Mouse (Mus musculus) liver, embryonic 14.5 days (tissue): Measurements from ENCODE around the gene Dpf3. TPM values are rescaled to one million over a fixed set of nuclear protein-coding genes. Genes with fewer than 3 reads are reported as not detected.

Experiments
- ATAC-seq: fragments of 200-750 bp; cut with Nextera tagmentation; 2 replicates; pipeline ENCODE4 v1.8.0; 2017; ENCODE audit warnings: moderate number of reproducible peaks, mild to moderate bottlenecking, moderate library complexity; ENCODE audit not compliant: insufficient read depth
- DNase-seq, 3 experiments: peaks; one replicate each; pipeline ENCODE4 v3.0.0-alpha.2; 2012 to 2013; ENCODE audit warnings: low read depth in 3 of 3, low spot score in 3 of 3
- H3K27ac ChIP-seq: fragments of 300-500 bp; sonication (generic); 2 replicates; pipeline ENCODE4 v1.5.1; 2014; ENCODE audit warnings: moderate library complexity, mild to moderate bottlenecking, control low read depth, inconsistent platforms
- H3K27me3 ChIP-seq: fragments of 300-500 bp; sonication (generic); 2 replicates; pipeline ENCODE4 v1.6.1; 2014; ENCODE audit warnings: mild to moderate bottlenecking, low read length, moderate library complexity; ENCODE audit not compliant: control insufficient read depth, insufficient read depth
- H3K36me3 ChIP-seq: fragments of 300-500 bp; sonication (generic); replicated peaks from 2 replicates; pipeline ENCODE4 v1.6.1; 2014; ENCODE audit warnings: low read depth; ENCODE audit not compliant: control insufficient read depth, insufficient read depth
- H3K4me1 ChIP-seq, 2 experiments: fragments of 200-500 bp in 1 of 2; fragments of 300-500 bp in 1 of 2; sonication (generic) in 1 of 2; replicated peaks; 2 replicates each; pipeline ENCODE4 v1.6.1; 2012 to 2014; ENCODE audit warnings: antibody characterized with exemption in 1 of 2, inconsistent platforms in 1 of 2, low read length in 1 of 2; ENCODE audit not compliant: control insufficient read depth in 2 of 2, insufficient read depth in 2 of 2
- H3K4me2 ChIP-seq: fragments of 300-500 bp; sonication (generic); 2 replicates; pipeline ENCODE4 v1.6.1; 2014; ENCODE audit warnings: low read depth, mild to moderate bottlenecking, control low read depth, moderate library complexity
- H3K4me3 ChIP-seq, 2 experiments: fragments of 200-500 bp in 1 of 2; fragments of 300-500 bp in 1 of 2; sonication (generic) in 1 of 2; 2 replicates each; pipeline ENCODE4 v1.5.1; 2012 to 2014; ENCODE audit warnings: low read depth in 2 of 2, low read length in 2 of 2, mild to moderate bottlenecking in 2 of 2, control low read depth in 1 of 2, inconsistent platforms in 1 of 2, moderate library complexity in 1 of 2; ENCODE audit not compliant: insufficient read depth in 1 of 2
- H3K9ac ChIP-seq: fragments of 300-500 bp; sonication (generic); replicated peaks from 2 replicates; pipeline ENCODE4 v1.6.1; 2014; ENCODE audit warnings: mild to moderate bottlenecking, control low read depth, moderate library complexity
- H3K9me3 ChIP-seq: fragments of 300-500 bp; sonication (generic); 2 replicates; pipeline ENCODE4 v1.6.1; 2016; ENCODE audit warnings: low read length, mixed read lengths; ENCODE audit not compliant: control insufficient read depth
- CTCF ChIP-seq: IDR thresholded peaks from 2 replicates; pipeline ENCODE4 v1.5.1; 2016; ENCODE audit warnings: antibody characterized with exemption, low read depth, control low read depth
- EP300 ChIP-seq: IDR thresholded peaks from 2 replicates; pipeline ENCODE4 v1.6.1; 2016; ENCODE audit warnings: antibody characterized with exemption, low read depth
- WGBS: fragments of 180-500 bp; shearing (Covaris S2); extraction: QIAGEN DNeasy Blood & Tissue Kit; methylation state at CpG from one replicate; pipeline ENCODE4 v1.1.7; 2014; ENCODE audit not compliant: insufficient replicate concordance; 5-methylcytosine and 5-hydroxymethylcytosine counted together
- polyA plus RNA-seq, 2 experiments: library from polyadenylated mRNA; depleted of rRNA in 1 of 2; stranded (reverse) in 1 of 2; unstranded in 1 of 2; fragments of >200 nt; fragmentation: Nextera tagmentation in 1 of 2; extraction: Ambion mirVana in 1 of 2; gene quantifications; 2 replicates each; pipeline versions ENCODE4 v1.2.1 to v1.2.3; 2012 to 2014

Dpf3 gene
- polyA plus RNA-seq, 2 experiments = 3.7 to 4.8 TPM

GRCm38 (mm10) chr12:83426326-83426725 is 61.2 kb downstream of the Dpf3 start:
- WGBS = 63% methylated on average over 5 of the region's 5 CpGs
- Histone ChIP-seq H3K4me2 (no peak overlapping the region), H3K27ac (no peak overlapping the region; the same call in 1 of the 2 replicates), H3K36me3 (no peaks in the 10 kb centered on the region), H3K9ac (no peak overlapping the region), H3K4me3 (no peak overlapping the region), H3K27me3 (no peaks in the 10 kb centered on the region), H3K4me1 (peaks cover 31 to 53% of the 10 kb centered on the region in 2 experiments), H3K9me3 (0 out of 2 replicates have a peak, but pooled peaks cover under 1% of the 10 kb centered on the region)
- no peak for TF ChIP-seq EP300
- no peak for TF ChIP-seq CTCF
- no peak for ATAC-seq
- DNase-seq = no peak

GRCm38 (mm10) chr12:83425736-83426135 is 61.8 kb downstream of the Dpf3 start:
- DNase-seq = no peak
- TF ChIP-seq EP300 (no peak), CTCF (no peak)
- Histone ChIP-seq H3K27ac (no peak overlapping the region), H3K4me3 (no peak overlapping the region), H3K4me1 (peaks cover 31 to 53% of the 10 kb centered on the region in 2 experiments), H3K9me3 (0 out of 2 replicates have a peak, but pooled peaks cover 4% of the 10 kb centered on the region), H3K36me3 (no peaks in the 10 kb centered on the region), H3K4me2 (no peak overlapping the region), H3K9ac (no peak overlapping the region), H3K27me3 (no peaks in the 10 kb centered on the region)
- 81% methylated on average over 7 of the region's 7 CpGs for WGBS
- ATAC-seq = no peak

GRCm38 (mm10) chr12:83424720-83425444 is 62.6 kb downstream of the Dpf3 start:
- ATAC-seq = peak; percentile 45; the same call in 1 of the 2 replicates
- Histone ChIP-seq H3K27me3 (no peaks in the 10 kb centered on the region), H3K9ac (no peak overlapping the region), H3K36me3 (no peaks in the 10 kb centered on the region), H3K4me2 (peak overlapping the region; percentile 49), H3K4me1 (peaks cover 31 to 47% of the 10 kb centered on the region in 2 experiments), H3K4me3 (no peak overlapping the region), H3K27ac (no peak overlapping the region), H3K9me3 (0 out of 2 replicates have a peak, but pooled peaks cover 4% of the 10 kb centered on the region)
- DNase-seq = peak in 1 of 3 experiments; percentile 49
- TF ChIP-seq CTCF (no peak), EP300 (peak; percentile 46; the same call in 1 of the 2 replicates)
- 42% methylated on average over 11 of the region's 11 CpGs for WGBS

- 0 out of 2 replicates have a peak, but pooled peaks cover 4% of the 10 kb centered on the region for H3K9me3 ChIP-seq
- TF ChIP-seq EP300 (no peak), CTCF (0 out of 2 replicates have a peak, but pooled peaks have one; percentile 30)
- H3K27me3 ChIP-seq = no peaks in the 10 kb centered on the region
- H3K4me1 ChIP-seq = peaks cover 29 to 45% of the 10 kb centered on the region in 2 experiments
- 57% methylated on average over 12 of the region's 12 CpGs for WGBS
- no peaks in the 10 kb centered on the region for H3K36me3 ChIP-seq
- H3K4me2 ChIP-seq = peak overlapping the region; percentile 49
- DNase-seq (no peak), ATAC-seq (peak; percentile 17; the same call in 1 of the 2 replicates)
- no peak overlapping the region for H3K9ac ChIP-seq
- H3K4me3 ChIP-seq = no peak overlapping the region
- no peak overlapping the region for H3K27ac ChIP-seq
Observed at GRCm38 (mm10) chr12:83424086-83424719, 63.3 kb downstream of the Dpf3 start.

DNA sequence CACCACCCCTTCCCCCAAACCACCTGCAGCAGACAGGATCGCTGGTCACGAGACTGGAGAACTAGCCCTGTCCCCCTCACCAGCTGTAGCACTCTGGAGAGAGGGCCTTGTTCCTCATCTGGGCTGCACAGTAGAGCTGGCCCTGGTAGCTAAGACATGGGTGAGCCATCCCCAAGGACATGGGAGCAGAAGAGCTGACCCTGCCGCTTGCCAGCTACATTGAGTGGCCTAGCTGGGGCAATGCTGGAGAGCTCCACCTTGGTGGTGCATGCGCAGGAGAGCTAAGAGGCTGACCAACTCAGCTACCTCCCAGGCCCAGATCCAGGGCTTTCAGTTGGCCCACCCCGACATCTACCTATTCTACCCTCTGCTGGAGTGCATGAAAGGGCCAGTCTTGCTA is 67.2 kb downstream of the Dpf3 start:
- Histone ChIP-seq H3K36me3 (no peaks in the 10 kb centered on the region), H3K27me3 (no peaks in the 10 kb centered on the region), H3K27ac (no peak overlapping the region), H3K4me1 (peaks cover 10 to 16% of the 10 kb centered on the region in 2 experiments), H3K4me3 (no peak overlapping the region), H3K4me2 (no peak overlapping the region), H3K9ac (no peak overlapping the region), H3K9me3 (0 out of 2 replicates have a peak, but pooled peaks cover 4% of the 10 kb centered on the region)
- TF ChIP-seq EP300 (no peak), CTCF (no peak)
- DNase-seq (no peak), ATAC-seq (no peak)
- WGBS = 76% methylated on average over 5 of the region's 5 CpGs
